7 mouse cellular contexts compared by ENCODE assay signal in the genomic region with DNA sequence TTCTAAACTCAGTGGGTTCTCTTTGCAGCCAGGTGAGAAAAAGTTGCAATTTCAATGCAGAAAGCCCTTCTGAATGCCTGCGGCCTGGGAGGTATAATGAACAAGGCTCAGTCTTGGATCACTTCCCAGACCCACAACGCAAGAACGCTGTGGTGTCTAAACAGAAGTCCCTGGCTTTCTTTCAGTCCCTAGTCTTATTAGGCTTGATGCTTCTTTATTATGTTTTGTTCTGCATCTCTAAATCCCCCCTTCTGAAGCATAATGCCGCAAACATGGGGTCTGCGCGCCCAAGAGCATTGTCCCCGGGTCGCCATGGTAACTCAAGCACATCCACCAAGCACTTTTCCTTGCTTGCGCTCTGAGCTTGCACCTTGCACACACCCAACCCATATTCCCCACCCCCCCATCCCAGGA.
A peak's percentile ranks its signal among the peaks of the same experiment; 100 is the strongest.
DNase-seq lines count a peak whose midpoint lies in the region; ATAC-seq and TF ChIP-seq lines count a peak whose summit lies in the region.

No protein-coding gene starts in this region.

- H3K9ac ChIP-seq in stomach, embryonic 16.5 days (ENCODE audit: low read length) = no peak overlapping the region
- no peak overlapping the region for H3K9ac ChIP-seq in stomach, postnatal 0 days (ENCODE audit: low read length)
- H3K9ac ChIP-seq in forebrain, embryonic 13.5 days = 0 out of 2 replicates have a peak overlapping the region, but pooled peaks have one; percentile 17
- H3K9ac ChIP-seq in neural tube, embryonic 11.5 days (ENCODE audit: low read length) = no peak overlapping the region

- no peaks in the 10 kb centered on the region for H3K36me3 ChIP-seq in stomach, embryonic 16.5 days (ENCODE audit: control insufficient read depth, insufficient read depth, low read length)
- H3K36me3 ChIP-seq in stomach, postnatal 0 days (ENCODE audit: control insufficient read depth, insufficient read depth, low read length) = no peaks in the 10 kb centered on the region
- H3K36me3 ChIP-seq in forebrain, embryonic 13.5 days (ENCODE audit: poor library complexity, severe bottlenecking) = no peaks in the 10 kb centered on the region
- no peaks in the 10 kb centered on the region for H3K36me3 ChIP-seq in neural tube, embryonic 11.5 days (ENCODE audit: control insufficient read depth, insufficient read depth, low read length)

- 0 out of 2 replicates have a peak overlapping the region, but pooled peaks have one; percentile 2 for H3K27ac ChIP-seq in stomach, embryonic 16.5 days (ENCODE audit: low read length)
- H3K27ac ChIP-seq in stomach, postnatal 0 days (replicated peaks) = no peak overlapping the region
- H3K27ac ChIP-seq in forebrain, embryonic 13.5 days = peak overlapping the region; percentile 77
- H3K27ac ChIP-seq in neural tube, embryonic 11.5 days (ENCODE audit: low read depth, low read length) = no peak overlapping the region

- no peak for TF ChIP-seq EP300 in stomach, postnatal 0 days (optimal IDR thresholded peaks at IDR 0.05)

- intact Hi-C loops in left cerebral cortex, postnatal 25 days (cut with DNase I) = no loop called here

- no peak for DNase-seq in stomach, postnatal 0 days (ENCODE audit: low spot score)
- DNase-seq in left cerebral cortex, postnatal 25 days (ENCODE audit: low spot score in 2 of 2) = peak; percentile 55 to 56
- DNase-seq in neural tube, embryonic 11.5 days (ENCODE audit: low spot score) = peak; percentile 42
- DNase-seq in B cell, adult 2 months = no peak
- DNase-seq in thymus, postnatal 25 days = no peak

- no peak overlapping the region for H3K4me3 ChIP-seq in stomach, embryonic 16.5 days (replicated peaks; ENCODE audit: low read length)
- no peak overlapping the region for H3K4me3 ChIP-seq in stomach, postnatal 0 days (ENCODE audit: low read depth, low read length)
- H3K4me3 ChIP-seq in forebrain, embryonic 13.5 days = 0 out of 2 replicates have a peak overlapping the region, but pooled peaks have one; percentile 0
- H3K4me3 ChIP-seq in neural tube, embryonic 11.5 days (ENCODE audit: low read depth, low read length) = no peak overlapping the region

- TF ChIP-seq CTCF in stomach, postnatal 0 days (IDR thresholded peaks at IDR 0.05; ENCODE audit: low read depth) = no peak

- H3K4me1 ChIP-seq in stomach, embryonic 16.5 days (ENCODE audit: control insufficient read depth, insufficient read depth, low read length) = 0 out of 2 replicates have a peak, but pooled peaks cover 5% of the 10 kb centered on the region
- H3K4me1 ChIP-seq in stomach, postnatal 0 days (replicated peaks; ENCODE audit: control insufficient read depth, insufficient read depth) = peaks cover 3% of the 10 kb centered on the region; the same call in 1 of the 2 replicates
- H3K4me1 ChIP-seq in forebrain, embryonic 13.5 days = peaks cover 28% of the 10 kb centered on the region
- H3K4me1 ChIP-seq in neural tube, embryonic 11.5 days (ENCODE audit: control insufficient read depth, insufficient read depth, low read length) = peaks cover 9% of the 10 kb centered on the region; the same call in 1 of the 2 replicates

- no peak overlapping the region for H3K4me2 ChIP-seq in stomach, embryonic 16.5 days (ENCODE audit: low read depth, low read length)
- H3K4me2 ChIP-seq in stomach, postnatal 0 days (replicated peaks; ENCODE audit: low read depth) = no peak overlapping the region
- peak overlapping the region; percentile 48 for H3K4me2 ChIP-seq in forebrain, embryonic 13.5 days
- no peak overlapping the region for H3K4me2 ChIP-seq in neural tube, embryonic 11.5 days (ENCODE audit: low read depth)

- H3K9me3 ChIP-seq in stomach, embryonic 16.5 days (replicated peaks; ENCODE audit: control insufficient read depth, low read length) = no peaks in the 10 kb centered on the region
- no peaks in the 10 kb centered on the region for H3K9me3 ChIP-seq in stomach, postnatal 0 days (ENCODE audit: control insufficient read depth, low read length)
- no peaks in the 10 kb centered on the region for H3K9me3 ChIP-seq in forebrain, embryonic 13.5 days (replicated peaks)
- H3K9me3 ChIP-seq in neural tube, embryonic 11.5 days (ENCODE audit: control insufficient read depth, low read length) = no peaks in the 10 kb centered on the region

- ATAC-seq in stomach, embryonic 16.5 days (ENCODE audit: insufficient read depth, low FRiP score) = 0 out of 2 replicates have a peak, but pooled peaks have one; percentile 13
- no peak for ATAC-seq in stomach, postnatal 0 days (ENCODE audit: low FRiP score, low TSS enrichment)
- ATAC-seq in forebrain, embryonic 13.5 days = peak; percentile 81
- no peak for ATAC-seq in neural tube, embryonic 11.5 days (ENCODE audit: insufficient read depth, low FRiP score, low TSS enrichment)

- 68% methylated on average over 9 of the region's 9 CpGs for WGBS in stomach, embryonic 16.5 days
- 42% methylated on average over 9 of the region's 9 CpGs for WGBS in stomach, postnatal 0 days
- 5% methylated on average over 9 of the region's 9 CpGs for WGBS in forebrain, embryonic 13.5 days
- WGBS in neural tube, embryonic 11.5 days = 71% methylated on average over 9 of the region's 9 CpGs

- no peaks in the 10 kb centered on the region for H3K27me3 ChIP-seq in stomach, embryonic 16.5 days (ENCODE audit: control insufficient read depth, insufficient read depth, low read length)
- no peaks in the 10 kb centered on the region; the same call in 1 of the 2 replicates for H3K27me3 ChIP-seq in stomach, postnatal 0 days (ENCODE audit: control insufficient read depth, insufficient read depth, low read length)
- H3K27me3 ChIP-seq in forebrain, embryonic 13.5 days = peaks cover 65% of the 10 kb centered on the region
- no peaks in the 10 kb centered on the region for H3K27me3 ChIP-seq in neural tube, embryonic 11.5 days (ENCODE audit: control insufficient read depth, insufficient read depth, low read length)

Comparison
In these comparisons a context has a peak if more than half of its experiments do, and no peak if none do; other contexts are left out.
1. ATAC-seq: peak in stomach, embryonic 16.5 days (single experiment) and forebrain, embryonic 13.5 days (single experiment); none in stomach, postnatal 0 days (single experiment) and neural tube, embryonic 11.5 days (single experiment).
2. H3K27ac ChIP-seq: peak in stomach, embryonic 16.5 days (single experiment) and forebrain, embryonic 13.5 days (single experiment); none in stomach, postnatal 0 days (single experiment) and neural tube, embryonic 11.5 days (single experiment).
3. DNase-seq: peak in left cerebral cortex, postnatal 25 days (2 of 2) and neural tube, embryonic 11.5 days (single experiment); none in stomach, postnatal 0 days (single experiment), B cell, adult 2 months (0 of 2) and thymus, postnatal 25 days (single experiment).